Mouse (Mus musculus) lung, adult 2 months (tissue): ENCODE results near the gene Olfr1412. TPM values are rescaled to one million over a fixed set of nuclear protein-coding genes. Genes with fewer than 3 reads are reported as not detected.

Experiments
- DNase-seq: peaks from one replicate; pipeline ENCODE4 v3.0.0; 2022
- H3K4me1 ChIP-seq: fragments of 200-500 bp; 2 replicates; pipeline ENCODE4 v1.6.1; 2011; ENCODE audit warnings: low read length; ENCODE audit not compliant: control insufficient read depth, insufficient read depth
- H3K4me3 ChIP-seq: fragments of 200-500 bp; replicated peaks from 2 replicates; pipeline ENCODE3; 2011; ENCODE audit warnings: low read depth, mild to moderate bottlenecking, control low read depth, low read length; ENCODE audit errors: extremely low read depth
- CTCF ChIP-seq: fragments of 200-500 bp; IDR thresholded peaks from 2 replicates; pipeline ENCODE4 v1.5.1; 2011; ENCODE audit warnings: mild to moderate bottlenecking, low read length, control low read depth; ENCODE audit not compliant: insufficient read depth
- POLR2A ChIP-seq: fragments of 200-500 bp; IDR thresholded peaks from 2 replicates; pipeline ENCODE4 v1.6.1; 2011; ENCODE audit warnings: low read depth, mild to moderate bottlenecking, control low read depth, low read length, borderline replicate concordance; ENCODE audit errors: extremely low read depth
- WGBS: fragments of 180-500 bp; shearing (Covaris S2); methylation state at CpG from one replicate; pipeline ENCODE4 v1.1.7; 2018; 5-methylcytosine and 5-hydroxymethylcytosine counted together
- polyA plus RNA-seq: library from polyadenylated mRNA; depleted of rRNA; stranded (reverse); fragments of >200 nt; gene quantifications from 2 replicates; pipeline ENCODE4 v1.2.3, GENCODE M21; 2012; rRNA removed

Olfr1412 gene
- polyA plus RNA-seq, 1 experiment, result not detected

DNA sequence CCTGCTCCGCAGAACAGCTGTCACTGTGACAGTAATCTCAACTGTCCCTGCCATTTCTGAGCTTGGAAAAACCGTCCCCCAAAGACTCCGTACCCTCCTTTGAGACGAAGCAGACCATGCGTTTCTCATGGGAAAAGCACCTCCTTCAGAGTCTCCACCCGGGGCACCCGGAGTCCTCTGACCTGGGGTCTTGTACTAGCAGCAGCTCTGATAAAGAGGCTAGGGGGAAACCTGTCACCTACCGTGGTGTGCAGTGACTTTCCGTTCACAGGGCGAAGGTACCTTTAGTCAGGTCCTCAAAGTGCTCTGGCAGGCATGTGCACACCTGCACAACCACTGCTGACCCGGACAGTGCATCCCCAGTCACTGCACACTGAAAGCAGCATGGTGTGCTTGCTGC is 51.1 kb downstream of the Olfr1412 start:
- DNase-seq, result no peak
- WGBS, result 92% methylated on average over 11 of the region's 11 CpGs
- H3K4me1 ChIP-seq, result peaks cover 9% of the 10 kb centered on the region
- TF ChIP-seq CTCF (no peak), POLR2A (no peak)
- no peak overlapping the region for H3K4me3 ChIP-seq

- no peak for DNase-seq
- WGBS, result 92% methylated on average over 15 of the region's 15 CpGs
- TF ChIP-seq POLR2A (no peak), CTCF (no peak)
- Histone ChIP-seq H3K4me3 (no peak overlapping the region), H3K4me1 (peaks cover 9% of the 10 kb centered on the region)
Measured at GRCm38 (mm10) chr1:92637501-92638172, 52.1 kb downstream of the Olfr1412 start.

DNA sequence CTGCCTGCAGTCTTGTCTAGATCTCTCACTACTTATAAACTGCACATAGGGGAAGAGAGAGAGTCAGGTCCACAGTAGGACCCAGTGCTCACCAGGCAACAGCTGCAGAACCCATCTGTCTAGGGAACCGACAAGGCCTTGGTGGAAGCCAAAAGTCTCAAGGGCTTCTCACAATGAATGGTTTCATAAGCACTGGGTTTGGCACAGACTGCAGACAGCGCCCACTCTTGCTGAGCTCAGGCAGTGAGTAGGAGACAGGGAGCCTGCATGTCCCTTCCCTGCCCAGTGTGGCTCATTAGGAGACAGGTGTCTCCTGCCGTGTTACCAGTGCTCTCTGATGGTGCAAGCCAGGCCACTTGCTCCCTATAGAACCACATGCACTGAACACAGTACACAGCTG is 52.6 kb downstream of the Olfr1412 start:
- TF ChIP-seq POLR2A, result no peak
- TF ChIP-seq CTCF, result no peak

GRCm38 (mm10) chr1:92638736-92639135 is 53.2 kb downstream of the Olfr1412 start:
- H3K4me1 ChIP-seq, result peaks cover 9% of the 10 kb centered on the region
- no peak for DNase-seq
- WGBS, result 96% methylated on average over 4 of the region's 4 CpGs
- TF ChIP-seq POLR2A, result no peak
- no peak for TF ChIP-seq CTCF
- no peak overlapping the region for H3K4me3 ChIP-seq

More for the DNA sequence above, 52.6 kb downstream of the Olfr1412 start:
- Histone ChIP-seq H3K4me1 (peaks cover 9% of the 10 kb centered on the region), H3K4me3 (no peak overlapping the region)
- DNase-seq, result no peak
- WGBS, result 84% methylated on average over 3 of the region's 3 CpGs

- no peak overlapping the region for H3K4me3 ChIP-seq
- DNase-seq, result no peak
- TF ChIP-seq POLR2A, result no peak
- TF ChIP-seq CTCF, result no peak
- H3K4me1 ChIP-seq, result peaks cover 9% of the 10 kb centered on the region
- 55% methylated on average over 6 of the region's 6 CpGs for WGBS
Measured at GRCm38 (mm10) chr1:92640393-92640792, 54.8 kb downstream of the Olfr1412 start.

Other genes with a start within 250 kb of the Olfr1412 start
- 38.8 and 58.4 TPM in 2 replicates for gene Ndufa10, start 111.9 kb upstream of the Olfr1412 start, polyA plus RNA-seq
- gene Olfr1416, start 100.7 kb upstream of the Olfr1412 start, polyA plus RNA-seq, result not detected in 2 replicates
- not detected in 2 replicates for gene Olfr1415, start 89.7 kb upstream of the Olfr1412 start, polyA plus RNA-seq
- not detected in 2 replicates for gene Olfr1414, start 67.1 kb upstream of the Olfr1412 start, polyA plus RNA-seq
- not detected in 2 replicates for gene Olfr1413, start 14.5 kb upstream of the Olfr1412 start, polyA plus RNA-seq
- not detected in 2 replicates for gene Olfr1411, start 8.6 kb downstream of the Olfr1412 start, polyA plus RNA-seq
- not detected in 2 replicates for gene Olfr1410, start 20.0 kb downstream of the Olfr1412 start, polyA plus RNA-seq
- not detected in 2 replicates for gene Olfr12, start 32.0 kb downstream of the Olfr1412 start, polyA plus RNA-seq
- 73.6 and 107 TPM in 2 replicates for gene Cops9, start 56.2 kb downstream of the Olfr1412 start, polyA plus RNA-seq
- gene Otos, start 63.1 kb downstream of the Olfr1412 start, polyA plus RNA-seq, result 0.18 TPM in 1 of 2 replicates, not detected in the other
- gene Gpc1, start 245.9 kb downstream of the Olfr1412 start, polyA plus RNA-seq, result 23.4 and 23.6 TPM in 2 replicates